Mouse (Mus musculus) liver, embryonic 14.5 days (tissue): ENCODE measurements around the gene Anapc4. TPM values are rescaled to one million over a fixed set of nuclear protein-coding genes. Genes with fewer than 3 reads are reported as not detected.

Experiments used
- ATAC-seq: fragments of 200-750 bp; cut with Nextera tagmentation; 2 replicates; pipeline ENCODE4 v1.8.0; 2017; ENCODE audit warnings: moderate number of reproducible peaks, mild to moderate bottlenecking, moderate library complexity; ENCODE audit not compliant: insufficient read depth
- DNase-seq, 3 experiments: peaks; one replicate each; pipeline ENCODE4 v3.0.0-alpha.2; 2012 to 2013; ENCODE audit warnings: low read depth in 3 of 3, low spot score in 3 of 3
- H3K27ac ChIP-seq: fragments of 300-500 bp; sonication (generic); 2 replicates; pipeline ENCODE4 v1.5.1; 2014; ENCODE audit warnings: moderate library complexity, mild to moderate bottlenecking, control low read depth, inconsistent platforms
- H3K27me3 ChIP-seq: fragments of 300-500 bp; sonication (generic); 2 replicates; pipeline ENCODE4 v1.6.1; 2014; ENCODE audit warnings: mild to moderate bottlenecking, low read length, moderate library complexity; ENCODE audit not compliant: control insufficient read depth, insufficient read depth
- H3K36me3 ChIP-seq: fragments of 300-500 bp; sonication (generic); replicated peaks from 2 replicates; pipeline ENCODE4 v1.6.1; 2014; ENCODE audit warnings: low read depth; ENCODE audit not compliant: control insufficient read depth, insufficient read depth
- H3K4me1 ChIP-seq, 2 experiments: fragments of 200-500 bp in 1 of 2; fragments of 300-500 bp in 1 of 2; sonication (generic) in 1 of 2; replicated peaks; 2 replicates each; pipeline ENCODE4 v1.6.1; 2012 to 2014; ENCODE audit warnings: antibody characterized with exemption in 1 of 2, inconsistent platforms in 1 of 2, low read length in 1 of 2; ENCODE audit not compliant: control insufficient read depth in 2 of 2, insufficient read depth in 2 of 2
- H3K4me2 ChIP-seq: fragments of 300-500 bp; sonication (generic); 2 replicates; pipeline ENCODE4 v1.6.1; 2014; ENCODE audit warnings: low read depth, mild to moderate bottlenecking, control low read depth, moderate library complexity
- H3K4me3 ChIP-seq, 2 experiments: fragments of 200-500 bp in 1 of 2; fragments of 300-500 bp in 1 of 2; sonication (generic) in 1 of 2; 2 replicates each; pipeline ENCODE4 v1.5.1; 2012 to 2014; ENCODE audit warnings: low read depth in 2 of 2, low read length in 2 of 2, mild to moderate bottlenecking in 2 of 2, control low read depth in 1 of 2, inconsistent platforms in 1 of 2, moderate library complexity in 1 of 2; ENCODE audit not compliant: insufficient read depth in 1 of 2
- H3K9ac ChIP-seq: fragments of 300-500 bp; sonication (generic); replicated peaks from 2 replicates; pipeline ENCODE4 v1.6.1; 2014; ENCODE audit warnings: mild to moderate bottlenecking, control low read depth, moderate library complexity
- H3K9me3 ChIP-seq: fragments of 300-500 bp; sonication (generic); 2 replicates; pipeline ENCODE4 v1.6.1; 2016; ENCODE audit warnings: low read length, mixed read lengths; ENCODE audit not compliant: control insufficient read depth
- CTCF ChIP-seq: IDR thresholded peaks from 2 replicates; pipeline ENCODE4 v1.5.1; 2016; ENCODE audit warnings: antibody characterized with exemption, low read depth, control low read depth
- EP300 ChIP-seq: IDR thresholded peaks from 2 replicates; pipeline ENCODE4 v1.6.1; 2016; ENCODE audit warnings: antibody characterized with exemption, low read depth
- WGBS: fragments of 180-500 bp; shearing (Covaris S2); extraction: QIAGEN DNeasy Blood & Tissue Kit; methylation state at CpG from one replicate; pipeline ENCODE4 v1.1.7; 2014; ENCODE audit not compliant: insufficient replicate concordance; 5-methylcytosine and 5-hydroxymethylcytosine counted together
- polyA plus RNA-seq, 2 experiments: library from polyadenylated mRNA; depleted of rRNA in 1 of 2; stranded (reverse) in 1 of 2; unstranded in 1 of 2; fragments of >200 nt; fragmentation: Nextera tagmentation in 1 of 2; extraction: Ambion mirVana in 1 of 2; gene quantifications; 2 replicates each; pipeline versions ENCODE4 v1.2.1 to v1.2.3; 2012 to 2014

The Anapc4 gene
- 10.9 and 23.3 TPM in 2 replicates for polyA plus RNA-seq (2012; rRNA removed)
- polyA plus RNA-seq (2014; fragmentation: Nextera tagmentation; extraction: Ambion mirVana) = 26.9 and 29.8 TPM in 2 replicates

DNA sequence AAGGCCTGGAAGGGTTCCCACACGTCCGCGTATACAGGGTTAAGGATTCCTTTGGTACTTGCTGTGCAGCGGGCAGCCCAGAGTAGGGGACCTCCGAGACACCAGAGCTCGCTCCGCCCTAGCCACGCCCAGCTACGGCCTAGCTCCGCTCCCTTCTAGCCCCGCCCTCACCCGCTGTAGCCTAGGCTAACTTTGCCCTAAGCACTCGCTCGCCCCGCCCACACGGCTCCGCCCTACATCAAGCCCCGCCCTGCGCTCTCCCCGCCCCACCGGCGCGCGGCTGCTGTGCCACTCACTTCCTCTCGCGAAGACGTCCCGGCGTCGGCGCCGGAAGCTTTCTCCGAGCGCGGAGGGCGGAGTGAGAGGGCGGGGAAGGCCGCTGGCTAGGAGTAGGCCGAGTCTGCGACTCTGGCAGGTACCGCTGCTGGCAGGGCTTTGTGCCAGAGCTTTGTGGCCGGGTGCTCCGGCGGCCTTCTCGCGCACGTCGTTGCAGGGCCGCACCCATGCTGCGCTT is at the start of gene Anapc4:
Anapc4 (plus strand) TSS at position 252 of the 514 bp plus-strand sequence.
- Histone ChIP-seq H3K4me2 (peak within 1 kb of the TSS; percentile 81), H3K9ac (peak within 1 kb of the TSS; percentile 76), H3K27ac (peak within 1 kb of the TSS; percentile 88), H3K4me1 (peaks cover 15 to 16% of the 10 kb centered on the region in 2 experiments), H3K36me3 (no peaks in the 10 kb centered on the region; the same call in 1 of the 2 replicates), H3K4me3 (peak within 1 kb of the TSS; percentile 62), H3K27me3 (no peaks in the 10 kb centered on the region), H3K9me3 (no peaks in the 10 kb centered on the region)
- peak; percentile 96 to 98 (median 97) for DNase-seq
- no peak for TF ChIP-seq EP300
- TF ChIP-seq CTCF = no peak
- WGBS = under 1% methylated on average over 50 of the region's 50 CpGs
- ATAC-seq = peak; percentile 97

DNA sequence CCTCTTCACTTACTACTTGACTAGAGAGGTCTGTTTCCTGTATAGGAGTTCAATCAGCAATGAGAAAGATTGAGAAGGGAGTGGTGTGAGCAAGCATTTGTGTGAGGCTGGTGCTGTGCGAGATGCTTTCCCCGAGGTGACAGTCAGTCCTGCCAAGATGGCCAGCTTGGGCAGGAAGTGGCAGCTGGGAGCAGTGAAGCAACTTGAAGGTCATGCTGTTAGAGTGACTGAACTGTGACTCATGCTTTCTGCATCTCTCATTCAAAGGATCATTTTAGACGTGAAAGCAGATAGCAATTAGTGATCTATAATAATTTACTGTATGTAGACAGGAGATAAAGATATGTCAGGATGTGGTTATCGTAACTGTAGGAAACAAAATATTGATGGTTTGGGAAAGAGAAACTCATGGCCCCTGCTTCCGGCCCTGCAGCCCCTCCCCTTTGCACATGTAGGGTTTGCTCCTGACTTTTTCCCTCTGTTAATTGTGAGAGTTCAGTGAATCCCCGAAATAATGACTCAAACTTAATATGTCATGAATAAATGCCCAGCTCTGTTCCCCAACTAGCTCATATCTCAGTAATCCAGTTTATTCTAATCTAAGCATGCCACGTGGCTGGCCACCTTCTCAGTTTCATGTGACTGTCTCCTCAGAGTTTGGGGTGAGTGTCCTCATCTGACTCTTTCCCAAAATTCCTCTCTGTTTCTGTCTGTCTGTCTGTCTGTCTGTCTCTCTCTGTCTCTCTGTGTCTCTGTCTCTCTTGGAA is 47.1 kb upstream of the Anapc4 start:
- H3K27me3 ChIP-seq = no peaks in the 10 kb centered on the region
- no peak overlapping the region for H3K4me3 ChIP-seq
- H3K27ac ChIP-seq = no peak overlapping the region
- ATAC-seq = no peak
- H3K4me2 ChIP-seq = no peak overlapping the region
- H3K9me3 ChIP-seq = no peaks in the 10 kb centered on the region
- peaks cover 2% of the 10 kb centered on the region for H3K36me3 ChIP-seq
- 35% methylated on average over 7 of the region's 7 CpGs for WGBS
- no peak for DNase-seq
- no peak overlapping the region for H3K9ac ChIP-seq
- TF ChIP-seq EP300 = 0 out of 2 replicates have a peak, but pooled peaks have one; percentile 3
- TF ChIP-seq CTCF = no peak
- peaks cover 5 to 7% of the 10 kb centered on the region in 2 experiments for H3K4me1 ChIP-seq

DNA sequence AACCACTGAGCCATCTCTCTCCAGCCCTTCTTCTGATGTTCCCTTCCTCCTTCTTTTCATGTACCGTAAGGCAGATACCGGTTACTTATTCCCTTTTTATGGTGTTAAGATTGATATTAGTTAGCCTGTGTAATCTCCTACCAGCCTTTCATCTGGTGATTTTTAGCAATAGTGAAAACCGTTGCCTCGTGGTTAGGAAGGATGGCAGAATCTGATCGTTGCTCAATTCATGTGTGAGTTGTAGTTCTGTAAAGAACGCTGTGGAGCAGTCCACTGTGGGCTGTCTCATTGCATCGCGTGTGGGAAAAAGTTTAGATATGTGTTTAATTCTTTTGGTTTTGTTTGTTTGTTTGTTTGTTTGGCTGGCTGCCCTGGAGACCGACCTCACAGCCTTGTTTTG is 40.6 kb upstream of the Anapc4 start:
- no peak overlapping the region for H3K4me3 ChIP-seq
- no peak overlapping the region for H3K27ac ChIP-seq
- ATAC-seq (no peak), DNase-seq (no peak)
- no peaks in the 10 kb centered on the region for H3K9me3 ChIP-seq
- H3K4me2 ChIP-seq = no peak overlapping the region
- no peak overlapping the region for H3K9ac ChIP-seq
- peaks cover 9% of the 10 kb centered on the region for H3K36me3 ChIP-seq
- TF ChIP-seq CTCF (no peak), EP300 (no peak)
- H3K27me3 ChIP-seq = no peaks in the 10 kb centered on the region
- WGBS = 60% methylated on average over 9 of the region's 9 CpGs
- H3K4me1 ChIP-seq = no peaks in the 10 kb centered on the region

DNA sequence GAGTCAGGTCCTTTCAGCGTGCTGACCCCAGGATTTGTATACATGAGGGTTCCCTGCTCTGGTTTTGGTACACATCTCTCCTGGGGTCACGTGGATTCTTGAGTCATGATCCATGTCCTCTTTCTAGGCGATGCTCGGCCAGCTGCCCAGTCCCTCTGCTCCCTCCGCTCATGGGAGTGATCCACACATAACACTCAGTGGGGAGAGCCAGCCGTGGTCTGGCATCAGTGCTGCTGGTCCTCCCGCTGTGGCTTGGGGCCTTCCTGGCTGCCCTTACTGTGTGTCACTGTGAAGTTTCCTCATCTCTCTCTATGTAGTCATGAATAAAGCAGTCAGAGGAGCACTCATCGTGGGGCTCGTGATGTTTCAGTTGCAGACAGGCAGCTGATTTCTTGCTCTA is 39.7 kb upstream of the Anapc4 start:
- Histone ChIP-seq H3K27ac (no peak overlapping the region), H3K4me3 (no peak overlapping the region), H3K4me1 (no peaks in the 10 kb centered on the region), H3K9ac (no peak overlapping the region), H3K36me3 (peaks cover 8% of the 10 kb centered on the region), H3K9me3 (no peaks in the 10 kb centered on the region), H3K4me2 (no peak overlapping the region), H3K27me3 (no peaks in the 10 kb centered on the region)
- TF ChIP-seq CTCF = no peak
- TF ChIP-seq EP300 = no peak
- WGBS = 80% methylated on average over 9 of the region's 9 CpGs
- DNase-seq = no peak
- ATAC-seq = no peak

DNA sequence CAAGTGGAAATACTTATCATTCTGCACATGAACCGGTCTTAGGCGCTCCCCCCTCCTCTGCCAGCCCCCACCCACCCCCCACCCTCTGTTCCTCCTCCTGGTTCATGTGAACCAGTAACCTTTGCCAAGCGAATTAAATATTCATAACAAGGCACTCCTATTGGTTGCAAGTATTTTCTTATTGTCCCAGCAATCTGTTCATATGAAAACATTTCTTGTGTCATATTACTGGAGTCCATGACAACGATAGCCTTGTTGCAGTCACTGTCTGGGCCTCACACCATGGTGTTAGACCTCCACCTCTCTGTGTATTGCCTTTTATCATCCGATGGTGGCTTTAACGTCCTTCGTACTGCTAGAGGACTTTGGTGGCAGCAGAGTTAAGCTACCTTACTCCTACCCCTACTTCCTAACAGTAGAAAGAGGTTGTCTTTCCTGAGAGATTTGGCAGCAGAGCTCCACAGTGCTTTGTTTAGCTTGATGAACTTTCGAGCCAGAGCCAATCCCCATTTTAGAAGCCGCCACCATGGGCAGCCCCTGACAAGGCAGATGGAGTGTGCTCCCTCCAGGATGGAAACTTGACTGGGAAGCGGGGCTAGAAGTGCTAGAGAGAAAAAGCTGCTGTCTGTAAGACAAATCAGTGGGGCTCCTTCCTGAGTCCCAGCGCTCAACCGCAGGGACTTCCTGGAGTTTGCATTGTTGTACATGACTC is 34.4 kb upstream of the Anapc4 start:
- Histone ChIP-seq H3K9ac (no peak overlapping the region), H3K4me1 (no peaks in the 10 kb centered on the region), H3K27me3 (no peaks in the 10 kb centered on the region), H3K36me3 (peaks cover 8% of the 10 kb centered on the region), H3K4me2 (no peak overlapping the region), H3K27ac (no peak overlapping the region), H3K9me3 (no peaks in the 10 kb centered on the region), H3K4me3 (no peak overlapping the region)
- DNase-seq (no peak), ATAC-seq (no peak)
- WGBS = 77% methylated on average over 12 of the region's 12 CpGs
- TF ChIP-seq CTCF (no peak), EP300 (no peak)
